Mouse (Mus musculus): ENCODE data around the gene Nme8. TPM values are rescaled to one million over a fixed set of nuclear protein-coding genes. Genes with fewer than 3 reads are reported as not detected.

The Nme8 gene
- polyA plus RNA-seq, 1 experiment from 2014 or later = not detected

GRCm38 (mm10) chr13:19613426-19613825 is 84.2 kb downstream of the Nme8 start:
- H3K4me1 ChIP-seq (replicated peaks; ENCODE audit: control insufficient read depth, insufficient read depth, low read length) = no peaks in the 10 kb centered on the region
- H3K27me3 ChIP-seq (replicated peaks; ENCODE audit: control insufficient read depth, insufficient read depth, low read length) = no peaks in the 10 kb centered on the region
- ATAC-seq (replicated peaks; ENCODE audit: low FRiP score) (no peak), DNase-seq (ENCODE audit: low spot score) (no peak)
- H3K4me3 ChIP-seq (ENCODE audit: low read depth, low read length) = no peak overlapping the region
- 91% methylated on average over 1 of the region's 1 CpGs for WGBS
- H3K9me3 ChIP-seq (ENCODE audit: control insufficient read depth, low read length) = no peaks in the 10 kb centered on the region
- H3K27ac ChIP-seq (ENCODE audit: low read depth, low read length) = no peak overlapping the region
- H3K9ac ChIP-seq (ENCODE audit: low read depth, low read length) = no peak overlapping the region
- no peak overlapping the region for H3K4me2 ChIP-seq
- no peaks in the 10 kb centered on the region for H3K36me3 ChIP-seq (ENCODE audit: control insufficient read depth, insufficient read depth, low read length)

- Histone ChIP-seq H3K4me1 (replicated peaks; ENCODE audit: control insufficient read depth, insufficient read depth, low read length) (no peaks in the 10 kb centered on the region), H3K9me3 (ENCODE audit: control insufficient read depth, low read length) (no peaks in the 10 kb centered on the region), H3K9ac (ENCODE audit: low read depth, low read length) (no peak overlapping the region), H3K27me3 (replicated peaks; ENCODE audit: control insufficient read depth, insufficient read depth, low read length) (no peaks in the 10 kb centered on the region), H3K36me3 (ENCODE audit: control insufficient read depth, insufficient read depth, low read length) (no peaks in the 10 kb centered on the region), H3K4me2 (no peak overlapping the region), H3K4me3 (ENCODE audit: low read depth, low read length) (no peak overlapping the region), H3K27ac (ENCODE audit: low read depth, low read length) (no peak overlapping the region)
- DNase-seq (ENCODE audit: low spot score) = no peak
- no peak for ATAC-seq (replicated peaks; ENCODE audit: low FRiP score)
- 80% methylated on average over 3 of the region's 3 CpGs for WGBS
Observed at GRCm38 (mm10) chr13:19612963-19613362, 84.6 kb downstream of the Nme8 start.

GRCm38 (mm10) chr13:19612348-19612747 is 85.2 kb downstream of the Nme8 start:
- H3K9me3 ChIP-seq (ENCODE audit: control insufficient read depth, low read length) = no peaks in the 10 kb centered on the region
- WGBS = 74% methylated on average over 1 of the region's 1 CpGs
- no peak for DNase-seq (ENCODE audit: low spot score)

GRCm38 (mm10) chr13:19608120-19608519 is 89.5 kb downstream of the Nme8 start:
- no peak overlapping the region for H3K4me2 ChIP-seq
- no peaks in the 10 kb centered on the region for H3K36me3 ChIP-seq (ENCODE audit: control insufficient read depth, insufficient read depth, low read length)
- no peak for DNase-seq (ENCODE audit: low spot score)
- no peak overlapping the region for H3K9ac ChIP-seq (ENCODE audit: low read depth, low read length)
- H3K27me3 ChIP-seq (replicated peaks; ENCODE audit: control insufficient read depth, insufficient read depth, low read length) = no peaks in the 10 kb centered on the region
- no peak overlapping the region for H3K4me3 ChIP-seq (ENCODE audit: low read depth, low read length)
- no peaks in the 10 kb centered on the region for H3K9me3 ChIP-seq (ENCODE audit: control insufficient read depth, low read length)
- no peak overlapping the region for H3K27ac ChIP-seq (ENCODE audit: low read depth, low read length)
- no peaks in the 10 kb centered on the region for H3K4me1 ChIP-seq (replicated peaks; ENCODE audit: control insufficient read depth, insufficient read depth, low read length)
- ATAC-seq (replicated peaks; ENCODE audit: low FRiP score) = peak; percentile 36

More at GRCm38 (mm10) chr13:19612348-19612747, 85.2 kb downstream of the Nme8 start:
- no peaks in the 10 kb centered on the region for H3K4me1 ChIP-seq (replicated peaks; ENCODE audit: control insufficient read depth, insufficient read depth, low read length)
- H3K36me3 ChIP-seq (ENCODE audit: control insufficient read depth, insufficient read depth, low read length) = no peaks in the 10 kb centered on the region
- H3K9ac ChIP-seq (ENCODE audit: low read depth, low read length) = no peak overlapping the region
- no peak for ATAC-seq (replicated peaks; ENCODE audit: low FRiP score)
- no peaks in the 10 kb centered on the region for H3K27me3 ChIP-seq (replicated peaks; ENCODE audit: control insufficient read depth, insufficient read depth, low read length)
- H3K27ac ChIP-seq (ENCODE audit: low read depth, low read length) = no peak overlapping the region
- no peak overlapping the region for H3K4me2 ChIP-seq
- H3K4me3 ChIP-seq (ENCODE audit: low read depth, low read length) = no peak overlapping the region

- no peak overlapping the region for H3K27ac ChIP-seq (ENCODE audit: low read depth, low read length)
- H3K27me3 ChIP-seq (replicated peaks; ENCODE audit: control insufficient read depth, insufficient read depth, low read length) = no peaks in the 10 kb centered on the region
- no peaks in the 10 kb centered on the region for H3K36me3 ChIP-seq (ENCODE audit: control insufficient read depth, insufficient read depth, low read length)
- DNase-seq (ENCODE audit: low spot score) (no peak), ATAC-seq (replicated peaks; ENCODE audit: low FRiP score) (peak; percentile 79; the same call in 1 of the 2 replicates)
- no peaks in the 10 kb centered on the region for H3K4me1 ChIP-seq (replicated peaks; ENCODE audit: control insufficient read depth, insufficient read depth, low read length)
- H3K4me2 ChIP-seq = no peak overlapping the region
- H3K9me3 ChIP-seq (ENCODE audit: control insufficient read depth, low read length) = no peaks in the 10 kb centered on the region
- no peak overlapping the region for H3K9ac ChIP-seq (ENCODE audit: low read depth, low read length)
- no peak overlapping the region for H3K4me3 ChIP-seq (ENCODE audit: low read depth, low read length)
Observed at GRCm38 (mm10) chr13:19604916-19605315, 92.7 kb downstream of the Nme8 start.

GRCm38 (mm10) chr13:19603719-19604118 is 93.9 kb downstream of the Nme8 start:
- Histone ChIP-seq H3K4me2 (no peak overlapping the region), H3K9ac (ENCODE audit: low read depth, low read length) (no peak overlapping the region), H3K9me3 (ENCODE audit: control insufficient read depth, low read length) (no peaks in the 10 kb centered on the region), H3K36me3 (ENCODE audit: control insufficient read depth, insufficient read depth, low read length) (no peaks in the 10 kb centered on the region), H3K4me1 (replicated peaks; ENCODE audit: control insufficient read depth, insufficient read depth, low read length) (no peaks in the 10 kb centered on the region), H3K4me3 (ENCODE audit: low read depth, low read length) (no peak overlapping the region), H3K27me3 (replicated peaks; ENCODE audit: control insufficient read depth, insufficient read depth, low read length) (no peaks in the 10 kb centered on the region), H3K27ac (ENCODE audit: low read depth, low read length) (no peak overlapping the region)
- WGBS = 73% methylated on average over 1 of the region's 1 CpGs
- DNase-seq (ENCODE audit: low spot score) (no peak), ATAC-seq (replicated peaks; ENCODE audit: low FRiP score) (no peak)

GRCm38 (mm10) chr13:19602531-19602930 is 95.1 kb downstream of the Nme8 start:
- Histone ChIP-seq H3K4me3 (ENCODE audit: low read depth, low read length) (no peak overlapping the region), H3K9me3 (ENCODE audit: control insufficient read depth, low read length) (no peaks in the 10 kb centered on the region), H3K4me2 (no peak overlapping the region), H3K9ac (ENCODE audit: low read depth, low read length) (no peak overlapping the region), H3K4me1 (replicated peaks; ENCODE audit: control insufficient read depth, insufficient read depth, low read length) (no peaks in the 10 kb centered on the region), H3K27me3 (replicated peaks; ENCODE audit: control insufficient read depth, insufficient read depth, low read length) (no peaks in the 10 kb centered on the region), H3K27ac (ENCODE audit: low read depth, low read length) (no peak overlapping the region), H3K36me3 (ENCODE audit: control insufficient read depth, insufficient read depth, low read length) (no peaks in the 10 kb centered on the region)
- ATAC-seq (replicated peaks; ENCODE audit: low FRiP score) (no peak), DNase-seq (ENCODE audit: low spot score) (no peak)
- WGBS = 82% methylated on average over 1 of the region's 1 CpGs

GRCm38 (mm10) chr13:19599242-19599641 is 98.4 kb downstream of the Nme8 start:
- no peak overlapping the region for H3K4me3 ChIP-seq (ENCODE audit: low read depth, low read length)
- H3K4me2 ChIP-seq = no peak overlapping the region
- 78% methylated on average over 6 of the region's 6 CpGs for WGBS
- H3K9ac ChIP-seq (ENCODE audit: low read depth, low read length) = no peak overlapping the region
- H3K4me1 ChIP-seq (replicated peaks; ENCODE audit: control insufficient read depth, insufficient read depth, low read length) = no peaks in the 10 kb centered on the region
- no peak for ATAC-seq (replicated peaks; ENCODE audit: low FRiP score)
- no peaks in the 10 kb centered on the region for H3K9me3 ChIP-seq (ENCODE audit: control insufficient read depth, low read length)
- no peaks in the 10 kb centered on the region for H3K27me3 ChIP-seq (replicated peaks; ENCODE audit: control insufficient read depth, insufficient read depth, low read length)
- no peak overlapping the region for H3K27ac ChIP-seq (ENCODE audit: low read depth, low read length)
- DNase-seq (ENCODE audit: low spot score) = no peak
- H3K36me3 ChIP-seq (ENCODE audit: control insufficient read depth, insufficient read depth, low read length) = no peaks in the 10 kb centered on the region

GRCm38 (mm10) chr13:19595141-19595540 is 102.5 kb downstream of the Nme8 start:
- H3K27me3 ChIP-seq (replicated peaks; ENCODE audit: control insufficient read depth, insufficient read depth, low read length) = no peaks in the 10 kb centered on the region
- WGBS = 79% methylated on average over 1 of the region's 1 CpGs
- no peaks in the 10 kb centered on the region for H3K9me3 ChIP-seq (ENCODE audit: control insufficient read depth, low read length)
- no peak overlapping the region for H3K4me2 ChIP-seq
- no peaks in the 10 kb centered on the region for H3K36me3 ChIP-seq (ENCODE audit: control insufficient read depth, insufficient read depth, low read length)
- H3K4me3 ChIP-seq (ENCODE audit: low read depth, low read length) = no peak overlapping the region
- DNase-seq (ENCODE audit: low spot score) = no peak
- H3K9ac ChIP-seq (ENCODE audit: low read depth, low read length) = no peak overlapping the region
- no peak overlapping the region for H3K27ac ChIP-seq (ENCODE audit: low read depth, low read length)
- H3K4me1 ChIP-seq (replicated peaks; ENCODE audit: control insufficient read depth, insufficient read depth, low read length) = no peaks in the 10 kb centered on the region
- ATAC-seq (replicated peaks; ENCODE audit: low FRiP score) = no peak
